Mouse (Mus musculus) yolk sac, embryonic 10.5 days (tissue): ENCODE results near the gene Mmp2.
A peak's percentile ranks its signal among the peaks of the same experiment; 100 is the strongest.
"Not testable (repeated sequence)": the region's sequence is repeated elsewhere in the genome, so short reads cannot be mapped to it uniquely, and the experiment has no call there.

Experiments used
- DNase-seq: peaks from one replicate; pipeline ENCODE4 v3.0.0-alpha.2; 2017; ENCODE audit warnings: low spot score

Mmp2 gene

GRCm38 (mm10) chr8:92839161-92839560 is 12.1 kb downstream of the Mmp2 start:
- no peak for DNase-seq

- DNase-seq = no peak
Observed at GRCm38 (mm10) chr8:92839876-92840275, 12.8 kb downstream of the Mmp2 start.

GRCm38 (mm10) chr8:92846684-92847083 is 19.6 kb downstream of the Mmp2 start:
- DNase-seq = no peak

- DNase-seq = peak; percentile 65
Observed at GRCm38 (mm10) chr8:92847299-92847698, 20.2 kb downstream of the Mmp2 start.

GRCm38 (mm10) chr8:92849261-92849660 is 22.2 kb downstream of the Mmp2 start:
- DNase-seq = no peak

GRCm38 (mm10) chr8:92850239-92850638 is 23.1 kb downstream of the Mmp2 start:
- DNase-seq = no peak

GRCm38 (mm10) chr8:92851381-92851780 is 24.3 kb downstream of the Mmp2 start:
- no peak for DNase-seq

GRCm38 (mm10) chr8:92853188-92853983 is 26.3 kb downstream of the Mmp2 start:
- DNase-seq = peak; percentile 33

- DNase-seq = no peak
Observed at GRCm38 (mm10) chr8:92854673-92855072, 27.6 kb downstream of the Mmp2 start.

GRCm38 (mm10) chr8:92855171-92855894 is 28.2 kb downstream of the Mmp2 start, which contains the start of gene Lpcat2:
TSS of gene Lpcat2 (plus strand) at chr8:92855339.
- no peak for DNase-seq

GRCm38 (mm10) chr8:92856273-92856986 is 29.3 kb downstream of the Mmp2 start:
- no peak for DNase-seq

GRCm38 (mm10) chr8:92858475-92859182 is 31.5 kb downstream of the Mmp2 start:
- no peak for DNase-seq

GRCm38 (mm10) chr8:92861977-92862376 is 34.9 kb downstream of the Mmp2 start:
- no peak for DNase-seq

- DNase-seq = no peak
Observed at GRCm38 (mm10) chr8:92870281-92870680, 43.2 kb downstream of the Mmp2 start.

- no peak for DNase-seq
Observed at GRCm38 (mm10) chr8:92872063-92872759, 45.1 kb downstream of the Mmp2 start.

GRCm38 (mm10) chr8:92875795-92876194 is 48.7 kb downstream of the Mmp2 start:
- no peak for DNase-seq

GRCm38 (mm10) chr8:92881247-92881646 is 54.2 kb downstream of the Mmp2 start:
- no peak for DNase-seq

- no peak for DNase-seq
Observed at GRCm38 (mm10) chr8:92883771-92884170, 56.7 kb downstream of the Mmp2 start.

- not testable (repeated sequence) for DNase-seq
Observed at GRCm38 (mm10) chr8:92892216-92892615, 65.1 kb downstream of the Mmp2 start.

GRCm38 (mm10) chr8:92893870-92894269 is 66.8 kb downstream of the Mmp2 start:
- DNase-seq = no peak

GRCm38 (mm10) chr8:92895053-92895452 is 68.0 kb downstream of the Mmp2 start:
- no peak for DNase-seq
